In genomic region chr5:123863934-123864333, GRCm38 (mm10) we compare ENCODE assay signal across 26 mouse cellular contexts. TPM values are rescaled to one million over a fixed set of nuclear protein-coding genes. Genes with fewer than 3 reads are reported as not detected.
"Had no signal": no experiment of that assay in that cellular context is flagged by ENCODE, and none has a peak within 500 bp of the region (broad histone marks: within the 10 kb centered on the region; RNA-seq: fewer than 3 reads in every experiment).

No protein-coding gene starts in this region.

- H3K9ac ChIP-seq: liver, embryonic 12.5 days; liver, embryonic 15.5 days; lung, embryonic 15.5 days; midbrain, embryonic 13.5 days; stomach, embryonic 15.5 days had no signal

- H3K4me2 ChIP-seq: liver, embryonic 12.5 days; liver, embryonic 15.5 days; lung, embryonic 15.5 days; midbrain, embryonic 13.5 days; stomach, embryonic 15.5 days had no signal

- ATAC-seq: inflammation-experienced regulatory T-cells, adult 6 months; intestine, embryonic 16.5 days; liver, embryonic 12.5 days; midbrain, embryonic 13.5 days had no signal

- H3K36me3 ChIP-seq: liver, embryonic 12.5 days; liver, embryonic 15.5 days; lung, embryonic 15.5 days; midbrain, embryonic 10.5 days; midbrain, embryonic 13.5 days; stomach, embryonic 15.5 days had no signal

- H3K9me3 ChIP-seq: liver, embryonic 12.5 days; liver, embryonic 15.5 days; lung, embryonic 15.5 days; midbrain, embryonic 10.5 days; stomach, embryonic 15.5 days had no signal

- H3K27ac ChIP-seq: liver, embryonic 12.5 days; liver, embryonic 15.5 days; lung, embryonic 15.5 days; midbrain, embryonic 10.5 days; midbrain, embryonic 13.5 days had no signal

- H3K27me3 ChIP-seq: liver, embryonic 12.5 days; liver, embryonic 15.5 days; lung, embryonic 15.5 days; midbrain, embryonic 13.5 days; stomach, embryonic 15.5 days had no signal

- DNase-seq: kidney, adult 18-20 months; kidney, adult 9 months; kidney, postnatal 14 days; kidney, postnatal 4 days; layer of hippocampus, postnatal 36 days; lung, adult 18-20 months; lung, postnatal 10 days; thymus, adult 2 months; thymus, postnatal 14 days; thymus, postnatal 4 days had no signal

- H3K4me3 ChIP-seq: liver, embryonic 12.5 days; liver, embryonic 15.5 days; lung, embryonic 15.5 days; midbrain, embryonic 10.5 days; midbrain, embryonic 13.5 days; stomach, embryonic 15.5 days had no signal

- H3K4me1 ChIP-seq: lung, embryonic 15.5 days; midbrain, embryonic 13.5 days; stomach, embryonic 15.5 days had no signal

RNA-seq across cellular contexts. Expression of gene Hcar2, which starts 1.4 kb away (rescaled TPM):
- total RNA-seq: layer of hippocampus, postnatal 10 days; left cerebral cortex, postnatal 25 days; midbrain, postnatal 0 days had no signal
- polyA plus RNA-seq: kidney, embryonic 16.5 days; limb, embryonic 11.5 days; midbrain, embryonic 10.5 days; midbrain, embryonic 13.5 days; midbrain, postnatal 0 days; neural tube, embryonic 14.5 days had no signal

RNA-seq across cellular contexts. Expression of gene Hcar1, which starts 15.9 kb away (rescaled TPM):
- total RNA-seq: megakaryocyte progenitor cell, adult 5-6 weeks had no signal
- polyA plus RNA-seq: inflammation-experienced regulatory T-cells, adult 6 months; midbrain, embryonic 10.5 days; neural tube, embryonic 11.5 days had no signal
